Mouse (Mus musculus): ENCODE data around the gene Timm29. TPM values are rescaled to one million over a fixed set of nuclear protein-coding genes. Genes with fewer than 3 reads are reported as not detected.

Timm29 gene
- 34.5 TPM for polyA plus RNA-seq (2015; fragmentation: Illumina TruSeq; extraction: RNeasy Lipid Tissue Mini Kit (QIAGEN cat#74804); ENCODE audit: insufficient read depth, low replicate concordance)

GRCm38 (mm10) chr9:21592703-21593121 is at the start of gene Timm29, which contains the start of gene Yipf2:
Timm29 (plus strand) TSS chr9:21592722.
Yipf2 (minus strand) TSS chr9:21592828.

DNA sequence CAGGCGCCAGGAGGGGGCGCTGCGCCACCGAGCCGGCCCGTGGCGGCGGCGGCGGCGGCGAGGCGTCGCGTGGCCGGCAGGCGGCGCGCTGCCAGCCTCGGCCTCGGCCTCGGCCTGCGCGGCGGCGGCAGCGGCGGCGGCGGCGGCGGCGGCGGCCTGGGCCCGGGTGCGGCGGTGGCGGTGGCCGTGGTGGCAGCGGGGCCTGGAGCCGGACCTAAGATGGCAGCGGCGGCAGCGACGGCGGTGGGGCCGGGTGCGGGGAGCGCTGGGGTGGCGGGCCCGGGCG is 45.8 kb upstream of the Timm29 start, which contains the start of gene Carm1:
TSS of gene Carm1 (plus strand) at position 106 of the 286 bp plus-strand sequence.

GRCm38 (mm10) chr9:21615617-21616231 is 23.2 kb downstream of the Timm29 start, which contains the start of gene Smarca4:
Smarca4 (plus strand) TSS chr9:21616169.

Other genes with a start within 250 kb of the Timm29 start
- gene Ilf3, start 224.9 kb upstream of the Timm29 start, polyA plus RNA-seq (2015; fragmentation: Illumina TruSeq; extraction: RNeasy Lipid Tissue Mini Kit (QIAGEN cat#74804); ENCODE audit: insufficient read depth, low replicate concordance) = 61.6 TPM
- gene Qtrt1, start 180.9 kb upstream of the Timm29 start, polyA plus RNA-seq (2015; fragmentation: Illumina TruSeq; extraction: RNeasy Lipid Tissue Mini Kit (QIAGEN cat#74804); ENCODE audit: insufficient read depth, low replicate concordance) = 11.4 TPM
- gene Dnm2, start 167.8 kb upstream of the Timm29 start, polyA plus RNA-seq (2015; fragmentation: Illumina TruSeq; extraction: RNeasy Lipid Tissue Mini Kit (QIAGEN cat#74804); ENCODE audit: insufficient read depth, low replicate concordance) = 78.1 TPM
- 4.4 TPM for gene Tmed1, start 82.5 kb upstream of the Timm29 start, polyA plus RNA-seq (2015; fragmentation: Illumina TruSeq; extraction: RNeasy Lipid Tissue Mini Kit (QIAGEN cat#74804); ENCODE audit: insufficient read depth, low replicate concordance)
- 147 TPM for gene AB124611, start 66.5 kb upstream of the Timm29 start, polyA plus RNA-seq (2015; fragmentation: Illumina TruSeq; extraction: RNeasy Lipid Tissue Mini Kit (QIAGEN cat#74804); ENCODE audit: insufficient read depth, low replicate concordance)
- gene Carm1, start 45.8 kb upstream of the Timm29 start, polyA plus RNA-seq (2015; fragmentation: Illumina TruSeq; extraction: RNeasy Lipid Tissue Mini Kit (QIAGEN cat#74804); ENCODE audit: insufficient read depth, low replicate concordance) = 22.7 TPM
- gene Yipf2, start 106 bp downstream of the Timm29 start, polyA plus RNA-seq (2015; fragmentation: Illumina TruSeq; extraction: RNeasy Lipid Tissue Mini Kit (QIAGEN cat#74804); ENCODE audit: insufficient read depth, low replicate concordance) = 13.1 TPM
- 29.3 TPM for gene Smarca4, start 23.4 kb downstream of the Timm29 start, polyA plus RNA-seq (2015; fragmentation: Illumina TruSeq; extraction: RNeasy Lipid Tissue Mini Kit (QIAGEN cat#74804); ENCODE audit: insufficient read depth, low replicate concordance)
- 17.3 TPM for gene Ldlr, start 130.8 kb downstream of the Timm29 start, polyA plus RNA-seq (2015; fragmentation: Illumina TruSeq; extraction: RNeasy Lipid Tissue Mini Kit (QIAGEN cat#74804); ENCODE audit: insufficient read depth, low replicate concordance)
- gene Spc24, start 167.6 kb downstream of the Timm29 start, polyA plus RNA-seq (2015; fragmentation: Illumina TruSeq; extraction: RNeasy Lipid Tissue Mini Kit (QIAGEN cat#74804); ENCODE audit: insufficient read depth, low replicate concordance) = 6.4 TPM
- 9.1 TPM for gene Kank2, start 206.0 kb downstream of the Timm29 start, polyA plus RNA-seq (2015; fragmentation: Illumina TruSeq; extraction: RNeasy Lipid Tissue Mini Kit (QIAGEN cat#74804); ENCODE audit: insufficient read depth, low replicate concordance)
- not detected for gene Angptl8, start 242.8 kb downstream of the Timm29 start, polyA plus RNA-seq (2015; fragmentation: Illumina TruSeq; extraction: RNeasy Lipid Tissue Mini Kit (QIAGEN cat#74804); ENCODE audit: insufficient read depth, low replicate concordance)